Mouse (Mus musculus): ENCODE data around the gene Trabd. TPM values are rescaled to one million over a fixed set of nuclear protein-coding genes. Genes with fewer than 3 reads are reported as not detected.

Gene Trabd
- polyA plus RNA-seq, 1 experiment from 2014 or later: 46.4 TPM

GRCm38 (mm10) chr15:89110147-89110546 lies 35.2 kb downstream of the Trabd start:
- H3K9me3 ChIP-seq: no peaks in the 10 kb centered on the region
- WGBS: 74% methylated on average over 9 of the region's 9 CpGs
- no peaks in the 10 kb centered on the region for H3K4me1 ChIP-seq (replicated peaks)
- no peak for ATAC-seq
- H3K4me3 ChIP-seq (replicated peaks): no peak overlapping the region
- H3K4me2 ChIP-seq (replicated peaks): no peak overlapping the region
- peaks cover 28% of the 10 kb centered on the region for H3K36me3 ChIP-seq
- H3K27ac ChIP-seq: no peak overlapping the region
- no peak overlapping the region for H3K9ac ChIP-seq
- H3K27me3 ChIP-seq (replicated peaks): no peaks in the 10 kb centered on the region

GRCm38 (mm10) chr15:89118007-89118406 lies 43.1 kb downstream of the Trabd start:
- peaks cover 17% of the 10 kb centered on the region for H3K4me1 ChIP-seq (replicated peaks)
- no peaks in the 10 kb centered on the region for H3K9me3 ChIP-seq
- no peaks in the 10 kb centered on the region for H3K27me3 ChIP-seq (replicated peaks)
- no peak overlapping the region for H3K27ac ChIP-seq
- H3K36me3 ChIP-seq: peaks cover 27% of the 10 kb centered on the region; the same call in 1 of the 2 replicates
- H3K9ac ChIP-seq: no peak overlapping the region
- H3K4me2 ChIP-seq (replicated peaks): no peak overlapping the region
- H3K4me3 ChIP-seq (replicated peaks): no peak overlapping the region
- no peak for ATAC-seq

- H3K36me3 ChIP-seq: peaks cover 6% of the 10 kb centered on the region; the same call in 1 of the 2 replicates
- WGBS: under 1% methylated on average over 47 of the region's 47 CpGs
Observed at GRCm38 (mm10) chr15:89122649-89123366, 47.9 kb downstream of the Trabd start, which contains the start of gene Tubgcp6. Gene Tubgcp6 (minus strand): TSS chr15:89123112.

GRCm38 (mm10) chr15:89123595-89123994 lies 48.7 kb downstream of the Trabd start:
- Histone ChIP-seq H3K4me3 (replicated peaks) (peak overlapping the region; percentile 79), H3K36me3 (peaks cover 6% of the 10 kb centered on the region; the same call in 1 of the 2 replicates), H3K27me3 (replicated peaks) (no peaks in the 10 kb centered on the region), H3K27ac (peak overlapping the region; percentile 74), H3K4me1 (replicated peaks) (peaks cover 41% of the 10 kb centered on the region), H3K9ac (peak overlapping the region; percentile 81), H3K9me3 (no peaks in the 10 kb centered on the region), H3K4me2 (replicated peaks) (peak overlapping the region; percentile 91)
- WGBS: 31% methylated on average over 11 of the region's 11 CpGs
- no peak for ATAC-seq

More at GRCm38 (mm10) chr15:89122649-89123366, 47.9 kb downstream of the Trabd start, which contains the start of gene Tubgcp6:
- H3K4me1 ChIP-seq (replicated peaks): peaks cover 38% of the 10 kb centered on the region
- no peaks in the 10 kb centered on the region for H3K27me3 ChIP-seq (replicated peaks)
- H3K9ac ChIP-seq: peak within 1 kb of the TSS; percentile 81
- H3K9me3 ChIP-seq: no peaks in the 10 kb centered on the region
- ATAC-seq: peak; percentile 91
- peak within 1 kb of the TSS; percentile 91 for H3K4me2 ChIP-seq (replicated peaks)
- peak within 1 kb of the TSS; percentile 74 for H3K27ac ChIP-seq
- H3K4me3 ChIP-seq (replicated peaks): peak within 1 kb of the TSS; percentile 79

GRCm38 (mm10) chr15:89124312-89124711 lies 49.4 kb downstream of the Trabd start:
- WGBS: 91% methylated on average over 3 of the region's 3 CpGs
- Histone ChIP-seq H3K4me2 (replicated peaks) (no peak overlapping the region), H3K36me3 (0 out of 2 replicates have a peak, but pooled peaks cover 3% of the 10 kb centered on the region), H3K9ac (no peak overlapping the region), H3K27me3 (replicated peaks) (no peaks in the 10 kb centered on the region), H3K9me3 (no peaks in the 10 kb centered on the region), H3K4me1 (replicated peaks) (peaks cover 45% of the 10 kb centered on the region), H3K27ac (no peak overlapping the region), H3K4me3 (replicated peaks) (no peak overlapping the region)
- ATAC-seq: no peak

- no peaks in the 10 kb centered on the region for H3K9me3 ChIP-seq
- 92% methylated on average over 9 of the region's 9 CpGs for WGBS
- no peak overlapping the region for H3K27ac ChIP-seq
- H3K36me3 ChIP-seq: no peaks in the 10 kb centered on the region
- no peaks in the 10 kb centered on the region for H3K27me3 ChIP-seq (replicated peaks)
- H3K4me2 ChIP-seq (replicated peaks): no peak overlapping the region
- no peak overlapping the region for H3K9ac ChIP-seq
- no peak overlapping the region for H3K4me3 ChIP-seq (replicated peaks)
- no peak for ATAC-seq
- peaks cover 38% of the 10 kb centered on the region for H3K4me1 ChIP-seq (replicated peaks)
Observed at GRCm38 (mm10) chr15:89125351-89125750, 50.4 kb downstream of the Trabd start.

- Histone ChIP-seq H3K4me2 (replicated peaks) (no peak overlapping the region), H3K9ac (no peak overlapping the region), H3K4me1 (replicated peaks) (peaks cover 36% of the 10 kb centered on the region), H3K9me3 (no peaks in the 10 kb centered on the region), H3K36me3 (no peaks in the 10 kb centered on the region), H3K4me3 (replicated peaks) (no peak overlapping the region), H3K27me3 (replicated peaks) (no peaks in the 10 kb centered on the region), H3K27ac (no peak overlapping the region)
- no peak for ATAC-seq
- 89% methylated on average over 8 of the region's 8 CpGs for WGBS
Observed at GRCm38 (mm10) chr15:89126622-89127021, 51.7 kb downstream of the Trabd start.

GRCm38 (mm10) chr15:89127364-89127940 lies 52.5 kb downstream of the Trabd start:
- H3K36me3 ChIP-seq: no peaks in the 10 kb centered on the region
- peak overlapping the region; percentile 65 for H3K4me3 ChIP-seq (replicated peaks)
- peaks cover 28% of the 10 kb centered on the region for H3K4me1 ChIP-seq (replicated peaks)
- H3K4me2 ChIP-seq (replicated peaks): peak overlapping the region; percentile 91
- H3K27ac ChIP-seq: no peak overlapping the region
- H3K9me3 ChIP-seq: no peaks in the 10 kb centered on the region
- no peak for ATAC-seq
- H3K9ac ChIP-seq: peak overlapping the region; percentile 68; the same call in 1 of the 2 replicates
- 73% methylated on average over 8 of the region's 8 CpGs for WGBS
- no peaks in the 10 kb centered on the region for H3K27me3 ChIP-seq (replicated peaks)

- Histone ChIP-seq H3K4me1 (replicated peaks) (peaks cover 22% of the 10 kb centered on the region), H3K4me2 (replicated peaks) (peak within 1 kb of the TSS; percentile 91), H3K9ac (peak within 1 kb of the TSS; percentile 68), H3K36me3 (no peaks in the 10 kb centered on the region), H3K9me3 (no peaks in the 10 kb centered on the region), H3K27me3 (replicated peaks) (no peaks in the 10 kb centered on the region), H3K4me3 (replicated peaks) (peak within 1 kb of the TSS; percentile 65), H3K27ac (peak within 1 kb of the TSS; percentile 87)
- peak; percentile 92 for ATAC-seq
- WGBS: 2% methylated on average over 36 of the region's 36 CpGs
Observed at GRCm38 (mm10) chr15:89128382-89129350, 53.7 kb downstream of the Trabd start, which contains the start of gene Hdac10. Gene Hdac10 (minus strand): TSS chr15:89128700.

GRCm38 (mm10) chr15:89130245-89130644 lies 55.3 kb downstream of the Trabd start:
- ATAC-seq: no peak
- H3K27ac ChIP-seq: no peak overlapping the region

GRCm38 (mm10) chr15:89131316-89131715 lies 56.4 kb downstream of the Trabd start:
- H3K4me1 ChIP-seq (replicated peaks): peaks cover 16% of the 10 kb centered on the region
- H3K4me2 ChIP-seq (replicated peaks): no peak overlapping the region
- WGBS: 86% methylated on average over 3 of the region's 3 CpGs
- no peaks in the 10 kb centered on the region for H3K27me3 ChIP-seq (replicated peaks)
- no peak overlapping the region for H3K9ac ChIP-seq
- no peak overlapping the region for H3K4me3 ChIP-seq (replicated peaks)
- H3K9me3 ChIP-seq: no peaks in the 10 kb centered on the region
- H3K27ac ChIP-seq: no peak overlapping the region
- no peak for ATAC-seq
- no peaks in the 10 kb centered on the region for H3K36me3 ChIP-seq

More at GRCm38 (mm10) chr15:89130245-89130644, 55.3 kb downstream of the Trabd start:
- Histone ChIP-seq H3K36me3 (no peaks in the 10 kb centered on the region), H3K9me3 (no peaks in the 10 kb centered on the region), H3K9ac (no peak overlapping the region), H3K4me2 (replicated peaks) (no peak overlapping the region), H3K4me1 (replicated peaks) (peaks cover 16% of the 10 kb centered on the region), H3K27me3 (replicated peaks) (no peaks in the 10 kb centered on the region), H3K4me3 (replicated peaks) (no peak overlapping the region)
